Mouse (Mus musculus) skeletal muscle tissue, adult 2 months (tissue): Measurements from ENCODE around the gene Jup.
A peak's percentile ranks its signal among the peaks of the same experiment; 100 is the strongest.

ENCODE experiments used
- DNase-seq: peaks from one replicate; pipeline ENCODE4 v3.0.0-alpha.2; 2012; ENCODE audit warnings: low read depth, low spot score

The Jup gene

DNA sequence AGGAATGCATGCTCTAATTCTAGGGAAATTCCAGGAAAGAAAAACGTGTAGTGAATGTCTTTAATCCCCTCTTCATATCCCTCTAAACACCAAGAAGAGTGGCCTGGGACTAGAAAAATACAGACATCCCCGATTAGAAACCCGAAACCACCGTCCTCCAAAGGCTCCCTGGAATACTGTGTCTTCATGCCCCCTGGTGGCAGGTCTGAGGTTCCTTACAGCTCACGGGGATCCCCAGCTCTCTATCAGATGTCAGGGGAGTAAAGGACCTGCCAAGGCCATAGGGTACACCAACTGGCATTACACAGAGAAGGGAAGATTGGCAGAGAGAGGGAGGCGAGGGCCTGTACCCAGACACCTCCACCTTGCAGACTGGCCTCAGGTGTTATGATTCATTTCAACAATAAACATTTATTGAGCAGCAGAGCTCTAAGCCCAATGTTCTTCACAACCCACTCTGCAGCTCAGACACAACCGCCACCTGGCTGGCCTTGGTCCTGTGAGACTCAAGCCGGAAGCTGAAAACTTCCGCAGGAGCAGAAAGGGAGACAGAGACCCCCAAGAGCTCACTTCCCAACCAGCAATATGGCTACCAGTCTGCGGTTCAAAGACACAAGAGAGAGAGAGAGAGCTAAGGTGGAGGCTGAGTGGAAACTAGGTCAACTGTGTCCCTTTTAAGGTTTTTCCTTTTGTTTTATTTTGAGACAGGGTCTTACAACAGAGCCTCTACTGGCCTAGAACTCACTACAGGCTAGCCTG, 10.7 kb upstream of the Jup start:
- peak; percentile 61 for DNase-seq

DNA sequence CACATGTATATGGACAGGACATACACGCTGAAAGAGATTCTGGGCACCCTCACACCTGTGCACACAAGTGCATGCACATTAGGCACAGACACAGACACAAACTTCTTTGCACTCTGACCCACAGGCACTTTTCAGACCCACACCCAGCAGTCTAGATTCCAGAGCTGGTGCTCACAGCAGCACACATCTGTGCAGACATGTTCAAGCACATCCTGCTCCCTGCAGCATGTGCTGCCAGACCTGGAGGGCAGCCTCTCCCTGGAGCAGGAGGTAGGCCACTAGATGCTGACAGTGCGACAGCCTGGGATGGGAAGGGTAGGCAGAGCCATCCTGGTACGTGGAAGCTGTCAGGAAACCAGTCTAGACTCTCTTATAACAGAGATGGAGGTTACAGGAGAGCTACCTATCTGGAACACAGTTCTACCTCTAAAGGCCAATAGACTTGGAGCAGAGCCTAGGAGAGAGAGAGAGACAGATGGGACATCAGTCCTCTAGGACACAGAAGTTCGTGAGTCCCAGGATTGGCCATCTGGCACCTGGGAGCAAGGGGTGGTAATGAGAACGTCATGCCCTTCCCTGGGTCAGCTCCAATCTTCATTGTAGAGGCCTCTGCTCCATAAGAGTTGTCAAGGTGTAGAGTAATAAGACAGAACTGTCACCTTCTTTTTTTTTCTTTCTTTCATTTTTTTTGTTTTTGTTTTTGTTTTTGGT, 9.6 kb upstream of the Jup start:
- no peak for DNase-seq

DNA sequence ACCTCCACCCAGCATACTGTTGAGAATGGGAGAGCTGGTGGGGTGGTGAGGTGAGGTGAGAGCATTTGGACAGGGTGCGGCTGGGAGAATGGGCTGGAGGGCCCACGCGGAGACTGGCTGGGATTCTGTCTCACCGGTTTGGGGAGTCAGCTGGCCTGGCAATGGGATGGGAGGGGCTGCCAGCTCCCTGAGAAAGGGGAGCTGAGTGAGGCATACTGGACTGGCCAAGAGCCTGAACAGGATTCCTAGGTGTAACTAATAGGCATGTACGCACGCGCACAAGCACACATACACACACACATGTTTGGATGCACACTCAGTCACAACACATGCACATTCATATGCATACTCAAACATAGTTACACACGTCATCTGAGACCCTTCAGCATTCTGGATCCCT, 8.7 kb upstream of the Jup start:
- DNase-seq, result no peak

- DNase-seq, result no peak
Measured at GRCm38 (mm10) chr11:100404456-100405074, 7.0 kb upstream of the Jup start.

GRCm38 (mm10) chr11:100403445-100404134, 6.0 kb upstream of the Jup start:
- no peak for DNase-seq

- no peak for DNase-seq
Measured at GRCm38 (mm10) chr11:100402682-100403081, 5.1 kb upstream of the Jup start.

- DNase-seq, result no peak
Measured at GRCm38 (mm10) chr11:100402240-100402639, 4.7 kb upstream of the Jup start.

- DNase-seq, result no peak
Measured at GRCm38 (mm10) chr11:100400842-100401241, 3.3 kb upstream of the Jup start.

DNA sequence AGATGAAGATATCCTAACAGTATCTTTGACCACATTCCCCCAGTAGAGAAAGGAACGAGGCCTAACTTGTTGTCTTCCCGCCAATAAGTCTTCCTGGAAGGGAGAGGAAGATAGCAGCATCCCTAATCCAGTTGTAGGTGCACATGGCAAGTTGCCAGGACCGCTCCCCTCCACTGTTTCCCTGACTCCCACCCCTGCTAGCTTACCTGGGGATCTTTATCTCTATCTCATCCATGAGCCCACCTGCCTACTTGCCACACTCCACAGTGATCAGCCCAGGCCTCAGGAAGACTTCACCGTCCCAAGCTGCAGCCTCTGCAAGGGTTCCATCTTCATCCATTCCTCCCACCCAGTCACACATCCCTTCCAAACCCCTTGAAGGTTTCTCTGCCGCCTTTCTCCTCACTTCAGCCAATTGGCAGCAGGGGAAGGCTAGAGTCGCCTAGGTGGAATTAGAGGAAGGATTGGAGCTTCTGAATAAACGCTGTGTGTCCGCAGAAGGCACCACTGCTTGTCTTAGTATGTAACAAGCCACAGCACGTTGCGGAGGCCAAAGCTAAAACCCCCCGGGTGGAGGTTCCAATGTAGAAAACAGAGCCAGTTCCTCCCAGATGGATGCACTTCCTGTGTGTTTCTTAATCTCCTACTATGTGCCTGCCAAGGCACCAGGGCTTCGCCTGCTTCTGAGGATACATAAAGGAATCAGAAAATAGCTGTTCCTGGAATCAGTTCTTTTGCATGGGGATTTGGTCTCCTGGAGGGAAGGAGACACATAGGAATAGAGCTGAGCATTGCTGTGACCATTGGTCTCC, 2.4 kb upstream of the Jup start:
- DNase-seq, result no peak

DNA sequence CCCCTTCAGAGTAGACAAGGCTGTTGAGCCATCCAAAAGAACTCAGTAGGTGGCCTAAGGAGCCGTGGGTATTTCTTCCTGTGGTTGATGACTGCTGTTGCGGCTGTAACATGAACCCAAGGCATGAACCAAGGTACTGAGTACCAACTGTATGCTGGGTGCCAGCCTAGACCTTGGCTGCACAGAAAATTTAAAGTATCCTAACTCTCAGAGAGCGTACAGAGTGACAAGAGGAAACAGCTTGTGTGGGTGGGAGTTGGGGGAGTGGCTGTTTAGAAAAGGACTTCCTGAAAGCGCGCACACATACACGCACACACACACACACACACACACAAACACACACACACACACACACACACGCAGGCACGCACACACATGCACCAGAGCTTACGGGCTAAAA, 1.8 kb upstream of the Jup start:
- DNase-seq, result no peak

GRCm38 (mm10) chr11:100398517-100398916, 954 bp upstream of the Jup start:
- no peak for DNase-seq

GRCm38 (mm10) chr11:100396886-100397599, 520 bp downstream of the Jup start:
- DNase-seq, result no peak

- no peak for DNase-seq
Measured at GRCm38 (mm10) chr11:100395861-100396631, 1.5 kb downstream of the Jup start.

- DNase-seq, result peak; percentile 85
Measured at GRCm38 (mm10) chr11:100395200-100395599, 2.4 kb downstream of the Jup start.

DNA sequence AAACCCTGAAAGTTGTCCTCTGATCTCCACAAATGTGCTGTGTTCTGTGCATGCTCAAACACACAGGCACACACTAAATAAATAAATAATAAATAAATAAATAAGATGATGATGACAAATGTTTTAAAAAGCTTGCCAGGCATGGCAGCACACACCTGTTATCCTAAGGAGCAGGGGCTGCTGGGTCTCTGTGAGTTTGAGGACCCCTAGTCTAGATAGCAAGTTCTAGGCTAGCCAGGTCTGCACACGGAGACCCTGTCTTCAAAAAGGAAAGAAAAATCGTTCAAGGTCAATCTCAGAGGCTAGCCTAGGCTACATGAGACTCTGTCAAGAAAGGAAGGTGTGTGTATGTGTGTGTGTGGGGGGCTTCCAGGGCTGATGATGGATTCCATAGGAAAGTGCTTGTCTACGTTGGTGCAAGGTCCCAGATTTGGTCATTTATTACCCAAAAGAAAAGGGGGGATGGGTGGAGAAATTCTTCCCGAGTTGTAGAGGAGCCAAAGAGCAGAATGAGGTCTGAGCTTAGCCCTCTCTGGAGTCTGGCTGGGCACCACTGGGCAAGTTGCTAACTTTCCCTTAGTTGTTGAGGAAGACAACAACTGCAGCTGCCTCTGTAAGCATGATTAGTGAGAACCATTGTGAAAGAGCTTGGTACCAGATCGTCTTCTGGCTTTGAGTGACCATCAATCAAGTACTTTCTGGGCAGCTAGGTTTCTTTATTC, 3.0 kb downstream of the Jup start:
- DNase-seq, result no peak

DNA sequence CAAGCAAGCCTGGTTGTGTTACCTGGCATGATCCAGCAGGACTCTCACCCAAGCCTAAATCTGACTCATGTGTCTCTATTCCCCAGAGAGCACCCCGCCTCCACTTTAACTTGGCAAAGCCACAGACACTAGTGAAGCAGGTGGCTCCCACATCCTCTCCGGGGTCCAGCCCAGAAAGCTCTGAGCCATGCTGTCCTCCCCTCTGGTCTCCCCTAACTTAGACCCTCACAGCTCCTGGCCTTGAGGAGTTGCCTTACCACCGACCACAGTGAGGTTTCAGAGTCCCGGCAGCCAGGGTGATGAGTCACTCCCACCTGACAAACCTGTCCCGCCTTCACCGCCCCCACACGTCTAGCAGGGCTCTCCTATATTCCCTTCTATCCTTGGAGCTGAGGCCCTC, 3.8 kb downstream of the Jup start:
- DNase-seq, result no peak

- DNase-seq, result no peak
Measured at GRCm38 (mm10) chr11:100392958-100393357, 4.6 kb downstream of the Jup start.

DNA sequence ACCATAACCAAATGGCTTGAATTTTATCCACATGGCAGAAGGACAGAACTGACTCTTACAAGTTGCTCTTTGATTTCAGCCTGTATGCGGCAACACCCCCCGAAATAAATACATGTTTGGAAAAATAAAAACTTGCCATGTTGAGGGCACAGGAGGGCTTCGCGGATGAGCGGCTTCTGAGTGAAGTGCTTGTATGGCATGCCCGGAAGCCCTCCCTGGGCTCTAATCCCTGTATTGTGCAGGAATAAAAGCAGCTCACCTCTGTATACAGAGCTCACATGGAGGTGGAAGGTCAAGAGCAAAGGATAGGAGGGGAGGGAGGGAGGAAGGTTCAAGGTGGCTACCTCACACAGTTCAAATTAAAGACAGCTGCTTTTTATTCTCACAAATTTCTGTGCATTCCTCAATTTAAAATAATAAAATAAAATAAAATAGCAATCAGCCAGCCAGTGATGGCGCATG, 5.6 kb downstream of the Jup start:
- DNase-seq, result no peak
